Mouse (Mus musculus) effector memory CD4-positive, alpha-beta T cell, adult 5 months (primary cell): ENCODE results near the gene Ecpas. TPM values are rescaled to one million over a fixed set of nuclear protein-coding genes. Genes with fewer than 3 reads are reported as not detected.

ENCODE experiments used
- polyA plus RNA-seq: library from polyadenylated mRNA; unstranded; fragments of 100-300 nt; shearing (Covaris generic); gene quantifications from one replicate; pipeline ENCODE4 v1.2.1, GENCODE M21; 2017

Ecpas gene
- polyA plus RNA-seq = 67.7 TPM

DNA sequence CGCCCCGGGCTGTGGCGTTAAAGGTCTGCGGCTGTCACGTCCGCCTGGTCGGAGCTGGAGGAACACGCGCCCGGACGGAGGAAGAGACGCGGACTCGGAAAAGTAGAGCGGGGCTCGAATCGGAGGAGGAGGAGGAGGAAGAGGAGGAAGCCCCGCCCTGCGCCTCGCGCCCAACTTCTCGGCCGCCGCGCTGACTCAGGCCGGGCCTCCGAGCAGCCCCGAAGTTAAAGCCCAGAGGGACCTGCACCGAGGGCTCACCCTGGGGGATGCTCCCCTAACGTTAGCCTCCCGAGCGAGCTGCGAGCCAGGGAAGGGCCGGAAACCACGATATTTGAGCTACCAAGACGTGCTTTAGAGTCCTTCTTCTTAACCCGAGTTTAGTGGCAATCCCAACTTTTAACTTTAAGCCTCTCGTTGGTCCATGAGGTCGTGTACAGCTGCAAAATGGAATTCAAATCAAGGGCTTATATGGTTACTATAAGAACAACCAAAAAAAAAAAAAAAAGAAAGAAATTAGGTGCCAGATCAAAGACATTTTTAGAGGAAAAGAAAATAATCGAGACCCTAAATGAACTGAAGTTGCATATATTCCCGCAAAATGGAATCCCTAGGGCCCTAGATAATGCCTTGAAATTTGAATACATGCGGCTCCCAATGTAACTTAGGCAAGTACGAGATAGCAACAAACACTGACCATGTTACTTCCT, at the start of gene Ecpas:
Ecpas (minus strand) TSS at position 121 of the 707 bp plus-strand sequence.

DNA sequence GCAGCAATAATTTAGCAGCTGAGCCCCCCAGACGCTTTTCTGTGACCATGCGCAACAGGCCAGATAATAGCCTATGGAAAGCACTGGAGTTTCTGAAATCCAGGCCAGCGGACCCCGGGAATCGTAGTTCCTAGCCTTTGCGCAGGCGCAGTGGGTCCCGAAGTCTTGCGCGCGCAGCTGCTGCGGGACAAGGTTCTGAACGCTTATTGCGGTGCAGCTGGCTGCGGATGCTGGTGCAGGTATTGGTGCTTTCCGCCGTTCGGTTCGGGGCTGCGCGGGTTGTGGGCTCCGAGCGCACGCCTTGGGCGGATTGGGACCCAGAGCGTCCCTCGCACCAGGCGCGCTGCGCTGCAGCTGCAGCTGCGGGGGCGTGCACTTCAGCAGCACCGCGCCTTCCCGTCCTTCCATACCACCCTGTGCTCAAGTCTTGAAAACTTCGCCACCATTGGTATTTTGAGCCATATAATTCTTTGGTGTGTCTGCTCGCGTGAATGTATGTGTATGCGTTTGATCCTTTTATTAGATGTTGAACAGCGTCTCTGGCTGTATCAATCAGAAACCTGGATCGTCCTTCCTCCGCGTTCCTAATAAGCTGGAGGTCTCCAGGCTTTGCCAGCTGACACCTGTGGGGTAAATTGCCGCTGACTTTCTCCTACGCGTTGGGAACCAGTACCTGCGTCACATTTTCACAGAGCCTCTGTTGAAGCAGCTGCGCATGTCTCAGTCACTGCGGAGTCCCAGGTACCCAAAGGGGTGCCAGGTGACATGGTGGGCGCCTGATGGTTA, 31.1 kb upstream of the Ecpas start, which contains the start of gene Zkscan16:
Zkscan16 (plus strand) TSS at position 209 of the 786 bp plus-strand sequence.

DNA sequence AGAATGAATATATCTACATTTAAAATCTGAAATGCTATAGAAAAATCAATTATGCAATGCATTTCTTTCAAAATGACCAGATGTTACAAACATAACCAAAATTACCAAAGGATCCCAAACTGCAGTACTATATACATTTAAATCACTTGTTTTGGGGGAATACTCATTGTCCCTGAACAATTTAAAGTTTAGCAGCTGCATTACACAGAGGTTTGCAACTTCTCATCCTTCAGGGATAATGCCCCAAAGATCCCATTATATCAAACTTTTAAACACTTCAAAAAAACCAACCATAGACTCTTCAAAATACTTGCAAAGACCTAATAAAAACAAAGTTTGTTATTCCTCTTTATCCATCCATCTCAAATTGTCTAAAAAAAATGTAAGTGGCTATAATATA, 124.9 kb downstream of the Ecpas start, which contains the start of gene Olfr267:
Olfr267 (minus strand) TSS at position 101 of the 400 bp plus-strand sequence.

Other genes with a start within 250 kb of the Ecpas start
- not detected for gene Olfr267, start 125.0 kb downstream of the Ecpas start, polyA plus RNA-seq
- not detected for gene Zkscan16, start 30.9 kb upstream of the Ecpas start, polyA plus RNA-seq
- gene Ptgr1, start 74.4 kb upstream of the Ecpas start, polyA plus RNA-seq = not detected
- gene Dnajc25, start 82.3 kb upstream of the Ecpas start, polyA plus RNA-seq = 4.0 TPM
- 2.3 TPM for gene Gm20503, start 90.5 kb upstream of the Ecpas start, polyA plus RNA-seq
- gene Gng10, start 122.3 kb upstream of the Ecpas start, polyA plus RNA-seq = 92.9 TPM
- gene AI481877, start 226.2 kb upstream of the Ecpas start, polyA plus RNA-seq = not detected